Mouse (Mus musculus) heart, adult 9 months (tissue): ENCODE measurements around the gene Bicc1.

ENCODE experiments used
- DNase-seq, 2 experiments: peaks; one replicate each; pipeline ENCODE4 v3.0.0; 2022; ENCODE audit warnings: low spot score in 2 of 2

The Bicc1 gene

DNA sequence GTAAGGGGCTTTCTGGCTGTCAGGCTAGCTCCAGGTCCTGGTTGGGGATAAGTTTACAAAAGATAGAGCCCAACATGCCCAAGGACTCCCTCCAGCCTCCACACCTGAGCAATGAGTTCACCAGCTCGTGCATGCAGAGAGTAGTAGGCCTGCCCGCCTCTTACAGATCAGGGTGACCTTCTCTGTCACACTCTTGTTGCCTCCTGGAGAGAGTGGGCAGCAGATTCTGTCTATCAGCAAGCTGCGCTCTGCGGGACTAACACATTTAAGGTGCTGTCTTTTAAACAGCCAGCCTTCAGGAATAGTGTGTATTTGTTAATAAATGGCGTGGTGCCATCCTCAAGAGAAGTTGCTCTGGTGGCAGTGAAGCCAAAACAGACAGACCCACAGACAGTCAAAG is 101.4 kb downstream of the Bicc1 start:
- peak in 1 of 2 experiments; percentile 22 for DNase-seq

DNA sequence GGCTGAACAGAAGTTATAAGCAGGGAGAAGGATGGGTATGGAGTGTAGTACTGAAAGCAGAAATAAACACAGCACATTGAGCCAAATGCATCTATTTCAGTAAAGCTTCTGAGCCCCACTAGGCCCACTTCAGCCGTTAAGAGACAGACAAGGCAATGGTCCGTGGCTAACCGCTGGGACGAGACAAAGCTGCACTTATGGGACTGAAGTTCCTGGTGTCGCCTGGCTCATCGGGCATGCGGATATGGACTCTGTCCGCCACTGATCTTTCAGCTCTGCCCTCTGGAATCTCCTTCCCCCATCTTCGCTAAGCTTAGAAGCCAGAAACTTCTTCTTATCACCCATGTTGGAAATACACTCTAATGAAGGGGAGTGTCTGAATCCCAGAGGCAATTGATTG is 106.8 kb downstream of the Bicc1 start:
- no peak for DNase-seq

DNA sequence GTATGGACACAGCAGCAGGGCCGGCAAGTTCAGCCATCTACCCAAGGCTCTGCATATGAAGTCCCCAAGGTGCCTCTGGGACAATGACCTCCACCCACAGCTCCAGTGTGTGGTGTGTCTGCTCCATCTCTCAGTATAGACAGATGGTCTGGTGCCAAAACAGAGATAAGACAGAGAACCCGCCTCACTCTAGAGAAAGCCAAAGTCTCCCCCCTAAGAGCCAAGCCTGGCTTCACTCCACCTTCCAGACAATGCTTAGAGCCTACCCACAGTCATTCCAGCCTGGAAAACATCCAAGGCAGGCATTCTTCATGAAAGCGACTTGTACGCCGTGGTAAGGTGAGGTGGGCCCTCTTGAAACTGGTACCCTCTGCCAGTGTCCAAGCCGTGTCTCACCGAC is 107.3 kb downstream of the Bicc1 start:
- DNase-seq, result peak; percentile 62 to 78

DNA sequence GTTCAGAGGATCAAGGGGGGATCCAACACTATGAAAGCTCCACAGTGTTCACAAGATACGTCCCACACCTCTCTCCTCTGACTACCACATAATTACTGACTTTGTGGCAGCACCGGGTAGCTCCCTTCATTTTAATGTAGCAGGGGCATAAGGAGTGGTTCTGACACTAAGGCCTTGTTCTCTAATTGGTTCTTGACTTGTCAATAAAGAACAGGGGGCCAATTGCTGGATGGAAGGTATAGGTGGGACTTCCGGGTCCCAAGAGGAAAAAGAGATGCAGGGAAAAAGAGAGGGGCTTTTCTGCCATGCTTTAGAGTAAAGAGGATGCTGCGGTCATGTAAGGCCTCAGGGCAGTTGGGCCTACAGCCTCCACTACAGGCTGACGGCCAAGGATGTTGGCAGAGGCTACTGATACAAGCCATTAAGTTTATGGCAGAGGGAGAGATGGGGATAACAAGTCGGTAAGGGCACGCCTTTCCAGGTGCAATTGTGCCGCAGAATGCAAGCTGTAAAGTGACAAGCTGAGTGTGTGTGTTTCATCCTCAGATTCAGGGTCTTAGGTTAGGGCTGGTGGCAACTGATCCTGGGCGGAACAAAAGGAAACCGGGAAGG is 108.7 kb downstream of the Bicc1 start:
- DNase-seq, result no peak

DNA sequence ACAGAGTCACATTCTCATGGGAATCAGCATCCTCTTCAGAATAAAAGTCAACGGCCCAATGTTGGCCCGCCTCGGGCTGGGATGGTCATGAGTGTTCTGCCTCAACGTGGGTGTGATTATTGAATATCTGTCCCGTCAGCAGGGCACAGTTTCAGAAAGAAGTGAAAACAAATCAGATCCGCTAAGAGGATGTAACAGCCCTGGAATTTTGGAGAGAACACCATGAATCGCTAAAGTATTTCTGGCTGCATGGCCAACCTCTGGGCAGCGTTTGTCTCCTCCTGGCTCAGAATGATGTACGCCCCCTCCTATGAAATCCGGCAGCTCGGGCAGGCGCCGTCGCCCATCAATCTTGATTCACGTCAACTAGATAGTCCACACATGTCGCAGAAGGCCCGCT is 110.2 kb downstream of the Bicc1 start:
- peak; percentile 71 to 80 for DNase-seq

DNA sequence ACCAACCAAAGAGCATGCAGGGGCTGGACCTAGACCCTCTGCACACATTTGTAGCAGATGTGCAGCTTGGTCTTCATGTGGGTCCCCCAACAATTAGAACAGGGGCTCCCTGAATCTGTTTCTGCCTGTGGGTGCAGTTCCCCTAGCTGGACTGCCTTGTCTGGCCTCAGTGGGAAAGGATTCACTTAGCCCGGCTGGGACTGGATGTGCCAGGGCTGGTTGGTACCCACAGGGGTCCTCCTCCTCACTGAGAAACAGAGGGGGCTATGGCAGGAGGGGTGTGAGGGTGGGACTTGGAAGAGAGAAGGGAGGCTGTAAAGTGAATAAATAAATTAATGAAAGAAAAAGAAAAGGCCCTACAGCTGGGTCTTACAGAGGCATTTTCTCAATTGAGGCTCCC is 115.1 kb downstream of the Bicc1 start:
- no peak for DNase-seq

- no peak for DNase-seq
Observed at GRCm38 (mm10) chr10:71041874-71042273, 117.6 kb downstream of the Bicc1 start.

- no peak for DNase-seq
Observed at GRCm38 (mm10) chr10:71036484-71036883, 123.0 kb downstream of the Bicc1 start.

GRCm38 (mm10) chr10:71028996-71029395 is 130.5 kb downstream of the Bicc1 start:
- peak in 1 of 2 experiments; percentile 44 for DNase-seq

- DNase-seq, result peak; percentile 49 to 67
Observed at GRCm38 (mm10) chr10:71028066-71028844, 131.2 kb downstream of the Bicc1 start.

DNA sequence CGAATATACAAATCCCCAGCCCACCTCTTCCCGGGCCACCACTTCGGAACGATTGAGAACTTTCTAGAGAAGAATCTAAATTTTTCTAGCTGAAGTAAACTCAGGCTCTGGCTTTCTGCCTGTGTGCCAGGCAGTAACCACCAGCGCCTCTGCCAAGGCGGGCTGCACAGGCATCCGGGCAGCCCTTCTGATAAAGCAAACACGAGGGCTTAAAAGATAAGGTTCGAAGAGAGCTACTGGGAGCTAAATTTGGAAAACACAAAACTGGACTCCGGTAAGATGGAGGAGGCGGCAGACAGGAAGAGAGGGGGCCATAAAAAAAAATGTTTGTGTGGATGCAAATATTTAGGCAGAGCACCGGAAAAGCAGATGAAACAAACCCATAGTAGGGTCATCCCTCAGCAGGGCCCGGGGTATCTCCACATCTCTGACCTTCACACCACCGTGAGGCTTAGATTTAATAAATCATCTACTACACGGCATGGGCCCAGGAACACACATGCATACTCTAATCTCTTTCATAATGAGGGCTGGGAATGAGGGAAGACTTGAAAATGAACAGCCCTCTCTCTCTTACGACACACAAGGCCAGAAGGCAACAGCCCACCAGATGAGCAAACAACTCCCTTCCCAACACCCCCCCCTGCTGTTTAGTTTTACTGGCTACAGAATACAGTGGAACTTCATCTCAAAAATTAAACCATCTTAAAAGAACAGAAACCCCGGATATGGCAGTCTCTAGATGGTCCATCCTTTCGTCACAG is 134.2 kb downstream of the Bicc1 start:
- DNase-seq, result peak; percentile 67 to 71

GRCm38 (mm10) chr10:71024681-71025080 is 134.8 kb downstream of the Bicc1 start:
- no peak for DNase-seq

GRCm38 (mm10) chr10:71023471-71023870 is 136.0 kb downstream of the Bicc1 start:
- peak in 1 of 2 experiments; percentile 47 for DNase-seq

DNA sequence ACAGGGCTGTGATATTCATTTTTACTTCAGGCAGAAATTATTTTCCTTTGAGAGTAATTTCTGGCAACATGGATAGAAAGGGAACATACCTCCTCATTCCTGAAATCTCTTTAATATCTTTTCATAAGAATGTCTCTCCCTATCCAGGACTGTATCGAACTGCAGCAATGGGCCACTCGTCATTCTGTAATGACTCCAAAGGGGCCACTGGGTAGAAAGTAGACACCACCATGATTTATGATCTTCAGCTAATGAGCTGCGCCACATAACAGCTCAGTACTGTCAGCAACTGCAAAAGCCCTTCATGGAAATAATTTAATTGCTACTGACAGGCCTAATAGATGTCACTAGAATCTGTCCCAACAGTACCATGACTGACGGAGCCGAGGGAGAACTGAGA is 139.0 kb downstream of the Bicc1 start:
- no peak for DNase-seq

DNA sequence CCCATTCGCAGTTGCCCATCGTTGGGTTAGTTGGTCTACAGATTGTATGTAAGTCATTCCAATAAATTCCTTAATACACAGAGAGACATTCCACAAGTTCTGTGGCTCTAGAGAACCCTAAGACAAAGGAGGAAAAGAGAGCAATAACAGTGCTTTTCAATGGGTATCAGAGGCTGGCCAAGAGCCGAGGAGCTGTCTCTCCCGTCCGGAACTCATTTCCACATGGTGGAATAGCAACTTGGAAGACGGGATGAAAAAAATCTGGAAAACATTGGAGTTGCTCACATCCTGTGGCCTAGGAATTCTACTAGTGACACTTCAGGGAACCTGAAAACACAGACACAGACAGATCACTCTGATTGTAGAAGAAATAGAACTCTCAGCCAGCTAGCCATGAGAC is 139.7 kb downstream of the Bicc1 start:
- peak; percentile 48 to 59 for DNase-seq

GRCm38 (mm10) chr10:71009771-71010496 is 149.6 kb downstream of the Bicc1 start:
- DNase-seq, result no peak

DNA sequence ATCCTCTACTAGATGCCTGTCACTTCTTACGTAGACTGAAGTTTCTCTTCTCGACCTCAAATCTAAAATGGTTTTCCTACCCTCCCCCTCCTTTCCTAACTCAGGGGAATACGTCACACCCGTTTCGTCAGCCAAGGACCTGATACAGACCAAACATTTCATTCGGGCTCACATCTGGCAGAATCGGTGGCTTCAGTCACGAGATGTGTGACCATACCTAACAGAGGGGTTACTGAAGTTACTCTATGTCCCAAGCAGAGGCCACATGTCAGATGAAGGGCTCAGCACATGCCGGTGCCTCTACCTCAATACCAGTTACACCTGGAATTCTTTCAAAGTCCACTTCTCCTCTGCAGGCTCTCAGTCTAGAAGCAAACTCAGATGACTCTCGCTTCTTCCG is 150.8 kb downstream of the Bicc1 start:
- no peak for DNase-seq

DNA sequence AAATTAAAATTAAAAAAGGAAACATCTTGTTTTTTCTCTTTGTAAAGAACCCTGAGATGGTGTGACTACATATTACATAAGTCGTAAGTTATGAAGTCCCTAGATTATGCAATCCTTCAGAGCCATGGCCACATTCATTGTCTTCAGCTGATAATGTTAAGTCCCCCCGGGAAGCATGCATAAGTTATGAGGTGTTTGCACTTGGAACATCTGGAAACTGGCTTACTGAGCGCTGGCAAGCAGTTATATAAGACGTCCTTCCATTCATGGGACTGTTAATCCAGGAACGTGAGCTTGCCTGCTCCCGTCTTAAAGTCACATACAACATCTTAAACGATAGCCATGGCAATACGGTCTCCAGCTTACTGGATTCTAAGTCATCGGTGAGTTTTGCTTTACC is 151.5 kb downstream of the Bicc1 start:
- peak; percentile 80 to 84 for DNase-seq

DNA sequence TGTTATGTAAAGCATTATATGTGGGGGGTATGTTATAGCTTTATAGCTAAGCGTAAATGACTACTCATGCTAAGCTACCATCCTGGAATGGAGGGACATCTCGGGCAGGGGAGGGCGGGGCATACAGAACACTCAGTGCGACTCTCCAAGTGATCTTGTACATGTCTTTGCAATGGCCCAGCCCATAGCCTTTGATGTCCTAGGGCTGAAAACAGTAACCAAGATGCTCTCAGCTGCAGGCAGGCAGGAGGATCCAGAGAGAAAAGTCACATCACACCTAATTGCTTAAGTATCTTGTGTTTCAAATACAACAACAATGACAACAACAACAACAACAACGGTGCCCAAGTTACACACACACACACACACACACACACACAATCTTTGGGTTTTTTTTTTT is 152.0 kb downstream of the Bicc1 start:
- no peak for DNase-seq

DNA sequence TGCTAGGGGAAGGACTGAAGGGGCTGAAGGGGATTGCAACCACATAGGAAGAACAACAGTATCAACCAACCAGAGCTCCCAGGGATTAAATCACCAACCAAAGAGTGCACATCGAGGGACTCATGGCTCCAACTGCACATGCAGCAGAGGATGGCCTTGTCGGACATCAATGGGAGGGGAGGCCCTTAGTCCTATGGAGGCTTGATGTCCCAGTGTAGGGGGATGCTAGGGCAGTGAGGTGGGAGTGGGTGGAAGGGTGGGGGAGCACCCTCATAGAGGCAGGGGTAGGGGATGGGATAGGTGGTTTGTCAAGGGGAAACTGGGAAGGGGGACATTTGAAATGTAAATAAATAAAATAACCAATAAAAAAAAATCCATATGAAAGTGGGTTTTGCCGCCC is 152.5 kb downstream of the Bicc1 start:
- DNase-seq, result no peak

DNA sequence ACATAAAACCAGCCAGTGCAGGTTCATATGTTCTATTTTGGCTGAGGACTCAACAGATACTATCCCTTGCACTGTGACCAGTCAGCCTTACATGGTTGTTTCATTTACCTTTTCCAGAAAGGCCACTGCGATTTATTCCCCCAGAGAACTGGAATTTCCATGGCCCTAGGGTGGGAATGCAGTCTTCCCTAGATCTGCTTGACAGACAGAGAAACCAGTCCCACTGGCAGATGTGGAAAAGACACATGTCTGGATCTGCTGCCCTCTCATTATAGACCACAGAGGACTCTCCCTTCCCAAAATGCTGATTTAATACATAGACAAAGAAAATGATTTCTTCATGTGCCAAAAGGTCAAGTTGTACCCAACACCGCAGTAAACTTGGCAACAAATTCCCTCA is 156.6 kb downstream of the Bicc1 start:
- DNase-seq, result no peak

- DNase-seq, result no peak
Observed at GRCm38 (mm10) chr10:71002186-71002585, 157.3 kb downstream of the Bicc1 start.
